Mouse (Mus musculus): ENCODE data around the gene Itprid2. TPM values are rescaled to one million over a fixed set of nuclear protein-coding genes. Genes with fewer than 3 reads are reported as not detected.

Itprid2 gene
- total and polyA plus RNA-seq, 3 experiments = 12.5 to 62.8 (median 40.6) TPM

GRCm38 (mm10) chr2:79603363-79603762 is 31.8 kb upstream of the Itprid2 start:
- TF ChIP-seq TAL1 (conservative IDR thresholded peaks at IDR 0.05; ENCODE audit: low read depth, low read length) (no peak), GATA1 (IDR thresholded peaks at IDR 0.05; ENCODE audit: borderline replicate concordance, low read length) (no peak), CTCF (IDR thresholded peaks at IDR 0.05; ENCODE audit: low read depth, low read length) (no peak), GATA2 (IDR thresholded peaks at IDR 0.05; ENCODE audit: borderline replicate concordance, low read depth, low read length) (no peak), POLR2AphosphoS5 (IDR thresholded peaks at IDR 0.05; ENCODE audit: insufficient replicate concordance, low read depth, low read length) (no peak)
- peaks cover 61% of the 10 kb centered on the region for H3K4me1 ChIP-seq (ENCODE audit: insufficient read depth, low read depth, low read length)
- H3K4me3 ChIP-seq (ENCODE audit: low read depth, low read length) = no peak overlapping the region
- H3K9me3 ChIP-seq (replicated peaks) = no peaks in the 10 kb centered on the region
- no peak for DNase-seq (ENCODE audit: low spot score)
- H3K36me3 ChIP-seq (replicated peaks) = no peaks in the 10 kb centered on the region
- no peaks in the 10 kb centered on the region for H3K27me3 ChIP-seq (ENCODE audit: insufficient read depth, low read length)
- ATAC-seq (ENCODE audit: extremely low read depth, insufficient number of reproducible peaks, low FRiP score, poor library complexity, severe bottlenecking) = no peak

GRCm38 (mm10) chr2:79606033-79606432 is 29.1 kb upstream of the Itprid2 start:
- no peak for ATAC-seq (ENCODE audit: extremely low read depth, insufficient number of reproducible peaks, low FRiP score, poor library complexity, severe bottlenecking)
- no peak for DNase-seq (ENCODE audit: low spot score)
- TF ChIP-seq GATA2 (IDR thresholded peaks at IDR 0.05; ENCODE audit: borderline replicate concordance, low read depth, low read length) = no peak
- TF ChIP-seq POLR2AphosphoS5 (IDR thresholded peaks at IDR 0.05; ENCODE audit: insufficient replicate concordance, low read depth, low read length) = no peak
- no peak for TF ChIP-seq CTCF (IDR thresholded peaks at IDR 0.05; ENCODE audit: low read depth, low read length)
- no peak for TF ChIP-seq TAL1 (conservative IDR thresholded peaks at IDR 0.05; ENCODE audit: low read depth, low read length)
- no peak for TF ChIP-seq GATA1 (IDR thresholded peaks at IDR 0.05; ENCODE audit: borderline replicate concordance, low read length)
- Histone ChIP-seq H3K9me3 (replicated peaks) (no peaks in the 10 kb centered on the region), H3K4me3 (ENCODE audit: low read depth, low read length) (no peak overlapping the region), H3K36me3 (replicated peaks) (no peaks in the 10 kb centered on the region), H3K4me1 (ENCODE audit: insufficient read depth, low read depth, low read length) (peaks cover 67% of the 10 kb centered on the region), H3K27me3 (ENCODE audit: insufficient read depth, low read length) (no peaks in the 10 kb centered on the region)

GRCm38 (mm10) chr2:79607181-79607580 is 28.0 kb upstream of the Itprid2 start:
- peaks cover 62% of the 10 kb centered on the region for H3K4me1 ChIP-seq (ENCODE audit: insufficient read depth, low read depth, low read length)
- H3K9me3 ChIP-seq (replicated peaks) = no peaks in the 10 kb centered on the region
- DNase-seq (ENCODE audit: low spot score) (peak; percentile 1), ATAC-seq (ENCODE audit: extremely low read depth, insufficient number of reproducible peaks, low FRiP score, poor library complexity, severe bottlenecking) (peak; percentile 52)
- no peaks in the 10 kb centered on the region for H3K27me3 ChIP-seq (ENCODE audit: insufficient read depth, low read length)
- H3K4me3 ChIP-seq (ENCODE audit: low read depth, low read length) = no peak overlapping the region
- no peak for TF ChIP-seq GATA1 (IDR thresholded peaks at IDR 0.05; ENCODE audit: borderline replicate concordance, low read length)
- no peak for TF ChIP-seq TAL1 (conservative IDR thresholded peaks at IDR 0.05; ENCODE audit: low read depth, low read length)
- TF ChIP-seq CTCF (IDR thresholded peaks at IDR 0.05; ENCODE audit: low read depth, low read length) = no peak
- H3K36me3 ChIP-seq (replicated peaks) = no peaks in the 10 kb centered on the region

GRCm38 (mm10) chr2:79608301-79609074 is 26.7 kb upstream of the Itprid2 start:
- DNase-seq (ENCODE audit: low spot score) (no peak), ATAC-seq (ENCODE audit: extremely low read depth, insufficient number of reproducible peaks, low FRiP score, poor library complexity, severe bottlenecking) (no peak)
- H3K36me3 ChIP-seq (replicated peaks) = no peaks in the 10 kb centered on the region
- H3K4me3 ChIP-seq (ENCODE audit: low read depth, low read length) = no peak overlapping the region
- no peak for TF ChIP-seq TAL1 (conservative IDR thresholded peaks at IDR 0.05; ENCODE audit: low read depth, low read length)
- no peak for TF ChIP-seq GATA2 (IDR thresholded peaks at IDR 0.05; ENCODE audit: borderline replicate concordance, low read depth, low read length)
- no peak for TF ChIP-seq CTCF (IDR thresholded peaks at IDR 0.05; ENCODE audit: low read depth, low read length)
- TF ChIP-seq GATA1 (IDR thresholded peaks at IDR 0.05; ENCODE audit: borderline replicate concordance, low read length) = no peak
- no peak for TF ChIP-seq POLR2AphosphoS5 (IDR thresholded peaks at IDR 0.05; ENCODE audit: insufficient replicate concordance, low read depth, low read length)
- peaks cover 50% of the 10 kb centered on the region for H3K4me1 ChIP-seq (ENCODE audit: insufficient read depth, low read depth, low read length)
- no peaks in the 10 kb centered on the region for H3K9me3 ChIP-seq (replicated peaks)
- no peaks in the 10 kb centered on the region for H3K27me3 ChIP-seq (ENCODE audit: insufficient read depth, low read length)

- H3K27me3 ChIP-seq (ENCODE audit: insufficient read depth, low read length) = no peaks in the 10 kb centered on the region
- H3K36me3 ChIP-seq (replicated peaks) = no peaks in the 10 kb centered on the region
- ATAC-seq (ENCODE audit: extremely low read depth, insufficient number of reproducible peaks, low FRiP score, poor library complexity, severe bottlenecking) (peak; percentile 82), DNase-seq (ENCODE audit: low spot score) (no peak)
- H3K9me3 ChIP-seq (replicated peaks) = no peaks in the 10 kb centered on the region
- peak overlapping the region; percentile 60; the same call in 1 of the 2 replicates for H3K4me3 ChIP-seq (ENCODE audit: low read depth, low read length)
- no peak for TF ChIP-seq CTCF (IDR thresholded peaks at IDR 0.05; ENCODE audit: low read depth, low read length)
- TF ChIP-seq POLR2AphosphoS5 (IDR thresholded peaks at IDR 0.05; ENCODE audit: insufficient replicate concordance, low read depth, low read length) = no peak
- no peak for TF ChIP-seq GATA1 (IDR thresholded peaks at IDR 0.05; ENCODE audit: borderline replicate concordance, low read length)
- TF ChIP-seq TAL1 (conservative IDR thresholded peaks at IDR 0.05; ENCODE audit: low read depth, low read length) = no peak
- TF ChIP-seq GATA2 (IDR thresholded peaks at IDR 0.05; ENCODE audit: borderline replicate concordance, low read depth, low read length) = no peak
- H3K4me1 ChIP-seq (ENCODE audit: insufficient read depth, low read depth, low read length) = peaks cover 42% of the 10 kb centered on the region
These were observed 24.3 kb upstream of the Itprid2 start for GRCm38 (mm10) chr2:79610894-79611293.

GRCm38 (mm10) chr2:79618145-79618544 is 17.0 kb upstream of the Itprid2 start:
- DNase-seq (ENCODE audit: low spot score) = no peak
- Histone ChIP-seq H3K36me3 (replicated peaks) (no peaks in the 10 kb centered on the region), H3K4me3 (ENCODE audit: low read depth, low read length) (no peak overlapping the region), H3K27me3 (ENCODE audit: insufficient read depth, low read length) (no peaks in the 10 kb centered on the region), H3K4me1 (ENCODE audit: insufficient read depth, low read depth, low read length) (peaks cover 14% of the 10 kb centered on the region), H3K9me3 (replicated peaks) (no peaks in the 10 kb centered on the region)
- TF ChIP-seq GATA2 (IDR thresholded peaks at IDR 0.05; ENCODE audit: borderline replicate concordance, low read depth, low read length) (no peak), GATA1 (IDR thresholded peaks at IDR 0.05; ENCODE audit: borderline replicate concordance, low read length) (no peak), CTCF (IDR thresholded peaks at IDR 0.05; ENCODE audit: low read depth, low read length) (no peak), POLR2AphosphoS5 (IDR thresholded peaks at IDR 0.05; ENCODE audit: insufficient replicate concordance, low read depth, low read length) (no peak), TAL1 (conservative IDR thresholded peaks at IDR 0.05; ENCODE audit: low read depth, low read length) (no peak)
- no peak for ATAC-seq (ENCODE audit: extremely low read depth, insufficient number of reproducible peaks, low FRiP score, poor library complexity, severe bottlenecking)
